Mouse (Mus musculus) midbrain, embryonic 12.5 days (tissue): ENCODE data around the gene Ccdc27. TPM values are rescaled to one million over a fixed set of nuclear protein-coding genes. Genes with fewer than 3 reads are reported as not detected.

ENCODE experiments used
- ATAC-seq: fragments of 200-750 bp; cut with Nextera tagmentation; 2 replicates; pipeline ENCODE4 v1.8.0; 2017; ENCODE audit warnings: low read depth, moderate TSS enrichment, moderate library complexity; ENCODE audit not compliant: low FRiP score
- H3K27ac ChIP-seq: fragments of 300-500 bp; sonication (generic); replicated peaks from 2 replicates; pipeline ENCODE4 v1.5.1; 2016; ENCODE audit warnings: mild to moderate bottlenecking
- H3K27me3 ChIP-seq: fragments of 300-500 bp; sonication (generic); 2 replicates; pipeline ENCODE4 v1.6.1; 2016; ENCODE audit warnings: mild to moderate bottlenecking
- H3K36me3 ChIP-seq: fragments of 300-500 bp; sonication (generic); 2 replicates; pipeline ENCODE4 v1.6.1; 2016
- H3K4me1 ChIP-seq: fragments of 300-500 bp; sonication (generic); 2 replicates; pipeline ENCODE4 v1.6.1; 2016
- H3K4me2 ChIP-seq: fragments of 300-500 bp; sonication (generic); replicated peaks from 2 replicates; pipeline ENCODE4 v1.6.1; 2016; ENCODE audit warnings: mild to moderate bottlenecking, moderate library complexity
- H3K4me3 ChIP-seq: fragments of 300-500 bp; sonication (generic); 2 replicates; pipeline ENCODE4 v1.5.1; 2016; ENCODE audit warnings: mild to moderate bottlenecking
- H3K9ac ChIP-seq: fragments of 300-500 bp; sonication (generic); replicated peaks from 2 replicates; pipeline ENCODE4 v1.6.1; 2016; ENCODE audit warnings: mild to moderate bottlenecking, moderate library complexity
- H3K9me3 ChIP-seq: fragments of 300-500 bp; sonication (generic); 2 replicates; pipeline ENCODE4 v1.6.1; 2016; ENCODE audit warnings: mild to moderate bottlenecking
- WGBS: fragments of 180-500 bp; shearing (Covaris S2); methylation state at CpG from one replicate; pipeline ENCODE4 v1.1.7; 2016; 5-methylcytosine and 5-hydroxymethylcytosine counted together
- polyA plus RNA-seq: library from polyadenylated mRNA; unstranded; fragments of >200 nt; fragmentation: Nextera tagmentation; extraction: Ambion mirVana; gene quantifications from 2 replicates; pipeline ENCODE4 v1.2.1, GENCODE M21; 2016

Ccdc27 gene
- polyA plus RNA-seq, 1 experiment from 2014 or later, result not detected

- Histone ChIP-seq H3K9ac (no peak overlapping the region), H3K27ac (no peak overlapping the region), H3K4me1 (peaks cover 5% of the 10 kb centered on the region; the same call in 1 of the 2 replicates), H3K36me3 (peaks cover 54% of the 10 kb centered on the region), H3K9me3 (no peaks in the 10 kb centered on the region), H3K27me3 (no peaks in the 10 kb centered on the region), H3K4me3 (no peak overlapping the region), H3K4me2 (no peak overlapping the region)
- no peak for ATAC-seq
- WGBS, result 93% methylated on average over 6 of the region's 6 CpGs
Observed at GRCm38 (mm10) chr4:154006264-154006663, 36.2 kb downstream of the Ccdc27 start.

DNA sequence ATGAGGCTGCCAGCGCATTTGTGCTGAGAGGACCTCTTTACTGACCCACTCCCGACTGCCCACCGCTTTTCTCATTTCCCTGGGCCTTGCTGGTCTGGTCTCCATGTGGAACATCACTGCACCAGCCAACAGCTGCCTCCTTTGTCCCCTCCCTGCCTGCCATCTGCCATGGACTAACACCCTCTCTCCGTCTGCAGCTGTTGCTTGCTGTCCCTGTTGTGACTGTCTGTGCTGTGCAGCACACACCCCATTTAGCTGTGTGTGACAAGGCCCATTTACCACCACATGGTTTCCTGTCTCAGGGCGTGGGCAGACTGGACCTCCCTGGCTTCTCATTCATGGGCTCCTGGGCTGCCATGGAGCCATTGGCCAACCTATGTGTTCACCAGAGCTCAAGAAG lies 37.0 kb downstream of the Ccdc27 start:
- no peaks in the 10 kb centered on the region for H3K27me3 ChIP-seq
- H3K4me2 ChIP-seq, result no peak overlapping the region
- no peak overlapping the region for H3K4me3 ChIP-seq
- peaks cover 54% of the 10 kb centered on the region for H3K36me3 ChIP-seq
- no peaks in the 10 kb centered on the region for H3K9me3 ChIP-seq
- H3K27ac ChIP-seq, result no peak overlapping the region
- 93% methylated on average over 5 of the region's 5 CpGs for WGBS
- no peak for ATAC-seq
- H3K4me1 ChIP-seq, result no peaks in the 10 kb centered on the region
- H3K9ac ChIP-seq, result no peak overlapping the region

DNA sequence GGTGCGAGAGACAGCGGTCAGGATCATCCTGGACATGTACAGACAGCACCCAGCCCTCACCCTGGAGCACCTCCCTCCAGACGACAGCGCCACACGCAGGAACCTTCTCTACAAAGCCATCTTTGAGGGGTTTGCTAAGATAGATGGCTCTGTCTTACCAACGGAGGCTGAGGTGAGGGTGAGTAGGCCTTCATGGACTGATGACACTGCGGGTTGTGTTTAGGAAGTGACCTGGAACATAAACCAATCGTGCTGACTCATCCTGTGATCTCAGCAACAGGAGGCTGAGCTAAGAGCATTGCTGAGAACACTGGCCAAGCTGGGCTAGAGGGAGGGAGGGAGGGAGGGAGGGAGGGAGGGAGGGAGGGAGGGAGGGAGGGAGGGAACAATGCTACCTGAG lies 49.0 kb downstream of the Ccdc27 start:
- no peak for ATAC-seq
- WGBS, result 89% methylated on average over 8 of the region's 8 CpGs
- Histone ChIP-seq H3K27ac (no peak overlapping the region), H3K4me1 (no peaks in the 10 kb centered on the region), H3K4me2 (no peak overlapping the region), H3K9ac (no peak overlapping the region), H3K9me3 (no peaks in the 10 kb centered on the region), H3K4me3 (no peak overlapping the region), H3K27me3 (no peaks in the 10 kb centered on the region), H3K36me3 (peaks cover 97% of the 10 kb centered on the region)

GRCm38 (mm10) chr4:153992715-153993114 lies 49.8 kb downstream of the Ccdc27 start:
- Histone ChIP-seq H3K27ac (no peak overlapping the region), H3K4me1 (no peaks in the 10 kb centered on the region), H3K27me3 (no peaks in the 10 kb centered on the region), H3K4me2 (no peak overlapping the region), H3K36me3 (peaks cover 97% of the 10 kb centered on the region), H3K9ac (no peak overlapping the region), H3K4me3 (no peak overlapping the region), H3K9me3 (no peaks in the 10 kb centered on the region)
- no peak for ATAC-seq
- WGBS, result 92% methylated on average over 10 of the region's 10 CpGs

- no peak for ATAC-seq
- H3K9ac ChIP-seq, result no peak overlapping the region
- no peaks in the 10 kb centered on the region for H3K27me3 ChIP-seq
- peaks cover 11% of the 10 kb centered on the region for H3K4me1 ChIP-seq
- no peak overlapping the region for H3K4me3 ChIP-seq
- 92% methylated on average over 11 of the region's 11 CpGs for WGBS
- H3K4me2 ChIP-seq, result no peak overlapping the region
- no peaks in the 10 kb centered on the region for H3K9me3 ChIP-seq
- H3K36me3 ChIP-seq, result peaks cover 70% of the 10 kb centered on the region
- no peak overlapping the region for H3K27ac ChIP-seq
Observed at GRCm38 (mm10) chr4:153980470-153980869, 62.0 kb downstream of the Ccdc27 start.

- H3K36me3 ChIP-seq, result peaks cover 58% of the 10 kb centered on the region
- no peaks in the 10 kb centered on the region for H3K9me3 ChIP-seq
- H3K27me3 ChIP-seq, result no peaks in the 10 kb centered on the region
- H3K27ac ChIP-seq, result no peak overlapping the region
- 90% methylated on average over 10 of the region's 10 CpGs for WGBS
- H3K9ac ChIP-seq, result no peak overlapping the region
- peaks cover 13% of the 10 kb centered on the region for H3K4me1 ChIP-seq
- no peak overlapping the region for H3K4me2 ChIP-seq
- no peak overlapping the region for H3K4me3 ChIP-seq
- no peak for ATAC-seq
Observed at GRCm38 (mm10) chr4:153979243-153979642, 63.2 kb downstream of the Ccdc27 start.

Other genes starting within 250 kb of the Ccdc27 start
- 96.1 and 104 TPM in 2 replicates for gene A430005L14Rik, start 85.4 kb downstream of the Ccdc27 start, polyA plus RNA-seq
- gene Dffb, start 67.6 kb downstream of the Ccdc27 start, polyA plus RNA-seq, result 10.3 and 10.7 TPM in 2 replicates
- 22.6 and 23.3 TPM in 2 replicates for gene Cep104, start 67.5 kb downstream of the Ccdc27 start, polyA plus RNA-seq
- gene Lrrc47, start 30.9 kb downstream of the Ccdc27 start, polyA plus RNA-seq, result 31.4 and 34.8 TPM in 2 replicates
- gene Smim1, start 16.4 kb downstream of the Ccdc27 start, polyA plus RNA-seq, result 5.6 and 6.3 TPM in 2 replicates
- 0.47 and 0.84 TPM in 2 replicates for gene Trp73, start 97.5 kb upstream of the Ccdc27 start, polyA plus RNA-seq
- 46.9 and 52.5 TPM in 2 replicates for gene Wrap73, start 99.7 kb upstream of the Ccdc27 start, polyA plus RNA-seq
- 149 and 164 TPM in 2 replicates for gene Tprgl, start 118.0 kb upstream of the Ccdc27 start, polyA plus RNA-seq
- 21.3 and 29.5 TPM in 2 replicates for gene Megf6, start 128.1 kb upstream of the Ccdc27 start, polyA plus RNA-seq